Mouse (Mus musculus): Measurements from ENCODE around the gene Shank2. TPM values are rescaled to one million over a fixed set of nuclear protein-coding genes. Genes with fewer than 3 reads are reported as not detected.

Shank2 gene
- polyA plus RNA-seq (2012; fragmentation: generic; extraction: Trizol) = 0.70 TPM
- long read RNA-seq, experiment 1, partial matches to known transcripts = 0 of 2 reads
- long read RNA-seq, experiment 1, other reads (novel, unspliced or antisense) = 2 of 2 reads
- long read RNA-seq, experiment 2, partial matches to known transcripts = 0 of 5 reads
- long read RNA-seq, experiment 2, other reads (novel, unspliced or antisense) = 5 of 5 reads

GRCm38 (mm10) chr7:144001628-144002027, at the start of gene Shank2:
TSS of gene Shank2 (plus strand) at chr7:144001928.
- Histone ChIP-seq H3K79me3 (ENCODE audit: low read depth) (no peaks in the 10 kb centered on the region), H3ac (ENCODE audit: control insufficient read depth, insufficient read length, low read depth) (no peak within 1 kb of the TSS), H3K27me3 (ENCODE audit: control insufficient read depth, insufficient read depth, insufficient read length) (no peaks in the 10 kb centered on the region), H3K4me3 (ENCODE audit: insufficient read depth, poor library complexity, severe bottlenecking) (no peak within 1 kb of the TSS), H3K36me3 (ENCODE audit: control insufficient read depth, insufficient read depth) (no peaks in the 10 kb centered on the region), H3K79me2 (ENCODE audit: control insufficient read depth, insufficient read depth) (no peaks in the 10 kb centered on the region)
- TF ChIP-seq CTCF (IDR thresholded peaks at IDR 0.05; ENCODE audit: control insufficient read depth, insufficient read depth, insufficient read length) (no peak), MYOD1 (IDR thresholded peaks at IDR 0.05; ENCODE audit: control insufficient read depth, insufficient read length, low read depth) (no peak), USF1 (IDR thresholded peaks at IDR 0.05; ENCODE audit: low read depth) (no peak), MYOG (IDR thresholded peaks at IDR 0.05; ENCODE audit: control insufficient read depth, extremely low read depth, insufficient read length) (no peak), MAX (IDR thresholded peaks at IDR 0.05) (no peak), FOSL1 (IDR thresholded peaks at IDR 0.05; ENCODE audit: insufficient read depth, low read length, poor library complexity, severe bottlenecking) (no peak)

DNA sequence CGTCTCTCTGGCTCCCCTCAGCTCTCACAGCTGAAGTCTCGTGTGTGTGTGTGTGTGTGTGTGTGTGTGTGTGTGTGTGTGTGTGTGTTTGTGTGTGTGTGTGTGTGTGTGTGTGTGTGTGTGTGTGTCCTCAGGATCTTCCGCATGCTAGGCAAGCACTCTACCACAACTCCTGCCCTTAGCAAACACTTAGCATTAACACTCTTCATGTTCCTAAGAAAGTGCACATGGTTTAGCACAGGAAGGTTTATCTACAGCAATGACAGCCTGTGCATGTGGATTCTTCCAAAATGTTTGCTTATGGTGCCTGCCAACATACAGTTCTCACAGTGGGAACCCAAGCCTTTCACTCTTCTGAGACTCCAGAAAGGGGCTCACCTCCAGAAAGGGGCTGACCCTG, 49.6 kb upstream of the Shank2 start:
- Histone ChIP-seq H3K79me3 (ENCODE audit: low read depth) (no peaks in the 10 kb centered on the region), H3K4me3 (ENCODE audit: insufficient read depth, poor library complexity, severe bottlenecking) (no peak overlapping the region), H3K79me2 (ENCODE audit: control insufficient read depth, insufficient read depth) (no peaks in the 10 kb centered on the region), H3K27me3 (ENCODE audit: control insufficient read depth, insufficient read depth, insufficient read length) (peaks cover 13% of the 10 kb centered on the region), H3ac (ENCODE audit: control insufficient read depth, insufficient read length, low read depth) (no peak overlapping the region), H3K36me3 (ENCODE audit: control insufficient read depth, insufficient read depth) (no peaks in the 10 kb centered on the region)
- TF ChIP-seq MYOD1 (IDR thresholded peaks at IDR 0.05; ENCODE audit: control insufficient read depth, insufficient read length, low read depth) (no peak), MYOG (IDR thresholded peaks at IDR 0.05; ENCODE audit: control insufficient read depth, extremely low read depth, insufficient read length) (no peak), CEBPB (IDR thresholded peaks at IDR 0.05; ENCODE audit: low read depth) (no peak), FOSL1 (IDR thresholded peaks at IDR 0.05; ENCODE audit: insufficient read depth, low read length, poor library complexity, severe bottlenecking) (no peak), USF1 (IDR thresholded peaks at IDR 0.05; ENCODE audit: low read depth) (no peak), MAX (IDR thresholded peaks at IDR 0.05) (no peak), CTCF (IDR thresholded peaks at IDR 0.05; ENCODE audit: control insufficient read depth, insufficient read depth, insufficient read length) (no peak)

DNA sequence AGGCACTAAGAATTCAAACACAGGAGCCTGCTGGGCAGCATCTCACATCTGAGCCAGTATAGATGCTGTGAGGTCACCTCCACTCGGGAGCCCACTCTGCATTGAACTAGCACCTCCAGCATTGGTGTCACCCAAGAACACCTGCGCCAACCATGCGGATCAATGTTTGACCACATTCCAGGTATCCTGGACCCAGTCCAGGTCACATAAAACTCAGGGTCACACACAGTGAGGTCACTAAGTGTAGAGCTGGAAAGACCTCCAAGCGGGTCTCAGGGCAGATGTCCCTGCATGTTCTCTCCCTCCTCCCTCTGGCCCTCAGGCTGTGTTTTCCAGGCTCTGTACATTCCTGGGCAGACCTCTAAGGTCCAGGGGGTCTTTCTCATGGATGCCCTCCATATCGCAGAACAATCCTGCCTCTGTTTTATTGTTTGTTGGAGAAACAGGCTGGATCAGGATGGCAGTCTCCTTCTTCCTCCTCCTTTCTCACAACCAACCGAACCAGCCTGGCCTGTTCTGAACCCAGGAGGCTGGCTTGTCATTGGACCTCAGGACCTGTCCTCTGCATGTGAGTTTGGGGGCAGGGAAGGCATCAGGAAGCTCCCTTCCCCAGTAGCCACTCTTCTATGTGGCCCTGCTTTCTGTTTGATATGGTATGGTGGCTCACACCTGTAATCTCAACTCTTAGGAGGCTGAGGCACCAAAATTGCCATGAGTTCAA, 45.0 kb upstream of the Shank2 start:
- no peak overlapping the region for H3ac ChIP-seq (ENCODE audit: control insufficient read depth, insufficient read length, low read depth)

GRCm38 (mm10) chr7:143958030-143958565, 43.6 kb upstream of the Shank2 start:
- no peak overlapping the region for H3K4me3 ChIP-seq (ENCODE audit: insufficient read depth, poor library complexity, severe bottlenecking)
- H3K79me3 ChIP-seq (ENCODE audit: low read depth) = no peaks in the 10 kb centered on the region
- no peaks in the 10 kb centered on the region for H3K36me3 ChIP-seq (ENCODE audit: control insufficient read depth, insufficient read depth)
- no peak overlapping the region for H3ac ChIP-seq (ENCODE audit: control insufficient read depth, insufficient read length, low read depth)
- H3K27me3 ChIP-seq (ENCODE audit: control insufficient read depth, insufficient read depth, insufficient read length) = peaks cover 6% of the 10 kb centered on the region
- H3K79me2 ChIP-seq (ENCODE audit: control insufficient read depth, insufficient read depth) = no peaks in the 10 kb centered on the region
- TF ChIP-seq MYOD1 (IDR thresholded peaks at IDR 0.05; ENCODE audit: control insufficient read depth, insufficient read length, low read depth) (no peak), MYOG (IDR thresholded peaks at IDR 0.05; ENCODE audit: control insufficient read depth, extremely low read depth, insufficient read length) (no peak), MAX (IDR thresholded peaks at IDR 0.05) (no peak), FOSL1 (IDR thresholded peaks at IDR 0.05; ENCODE audit: insufficient read depth, low read length, poor library complexity, severe bottlenecking) (no peak), USF1 (IDR thresholded peaks at IDR 0.05; ENCODE audit: low read depth) (no peak), CEBPB (IDR thresholded peaks at IDR 0.05; ENCODE audit: low read depth) (no peak), CTCF (IDR thresholded peaks at IDR 0.05; ENCODE audit: control insufficient read depth, insufficient read depth, insufficient read length) (no peak)

More for the DNA sequence above, 45.0 kb upstream of the Shank2 start:
- H3K36me3 ChIP-seq (ENCODE audit: control insufficient read depth, insufficient read depth) = no peaks in the 10 kb centered on the region
- H3K27me3 ChIP-seq (ENCODE audit: control insufficient read depth, insufficient read depth, insufficient read length) = peaks cover 7% of the 10 kb centered on the region
- H3K79me2 ChIP-seq (ENCODE audit: control insufficient read depth, insufficient read depth) = no peaks in the 10 kb centered on the region
- TF ChIP-seq CTCF (IDR thresholded peaks at IDR 0.05; ENCODE audit: control insufficient read depth, insufficient read depth, insufficient read length) = no peak
- TF ChIP-seq CEBPB (IDR thresholded peaks at IDR 0.05; ENCODE audit: low read depth) = no peak
- TF ChIP-seq MYOD1 (IDR thresholded peaks at IDR 0.05; ENCODE audit: control insufficient read depth, insufficient read length, low read depth) = no peak
- no peak for TF ChIP-seq FOSL1 (IDR thresholded peaks at IDR 0.05; ENCODE audit: insufficient read depth, low read length, poor library complexity, severe bottlenecking)
- no peaks in the 10 kb centered on the region for H3K79me3 ChIP-seq (ENCODE audit: low read depth)
- no peak overlapping the region for H3K4me3 ChIP-seq (ENCODE audit: insufficient read depth, poor library complexity, severe bottlenecking)

GRCm38 (mm10) chr7:143963813-143964212, 37.9 kb upstream of the Shank2 start:
- no peaks in the 10 kb centered on the region for H3K79me3 ChIP-seq (ENCODE audit: low read depth)
- H3K36me3 ChIP-seq (ENCODE audit: control insufficient read depth, insufficient read depth) = no peaks in the 10 kb centered on the region
- no peak overlapping the region for H3ac ChIP-seq (ENCODE audit: control insufficient read depth, insufficient read length, low read depth)
- TF ChIP-seq MYOG (IDR thresholded peaks at IDR 0.05; ENCODE audit: control insufficient read depth, extremely low read depth, insufficient read length) (no peak), FOSL1 (IDR thresholded peaks at IDR 0.05; ENCODE audit: insufficient read depth, low read length, poor library complexity, severe bottlenecking) (no peak), MAX (IDR thresholded peaks at IDR 0.05) (no peak), USF1 (IDR thresholded peaks at IDR 0.05; ENCODE audit: low read depth) (no peak), CEBPB (IDR thresholded peaks at IDR 0.05; ENCODE audit: low read depth) (no peak)
- no peaks in the 10 kb centered on the region for H3K79me2 ChIP-seq (ENCODE audit: control insufficient read depth, insufficient read depth)
- peaks cover 3% of the 10 kb centered on the region for H3K27me3 ChIP-seq (ENCODE audit: control insufficient read depth, insufficient read depth, insufficient read length)
- H3K4me3 ChIP-seq (ENCODE audit: insufficient read depth, poor library complexity, severe bottlenecking) = no peak overlapping the region
